In the genomic region with DNA sequence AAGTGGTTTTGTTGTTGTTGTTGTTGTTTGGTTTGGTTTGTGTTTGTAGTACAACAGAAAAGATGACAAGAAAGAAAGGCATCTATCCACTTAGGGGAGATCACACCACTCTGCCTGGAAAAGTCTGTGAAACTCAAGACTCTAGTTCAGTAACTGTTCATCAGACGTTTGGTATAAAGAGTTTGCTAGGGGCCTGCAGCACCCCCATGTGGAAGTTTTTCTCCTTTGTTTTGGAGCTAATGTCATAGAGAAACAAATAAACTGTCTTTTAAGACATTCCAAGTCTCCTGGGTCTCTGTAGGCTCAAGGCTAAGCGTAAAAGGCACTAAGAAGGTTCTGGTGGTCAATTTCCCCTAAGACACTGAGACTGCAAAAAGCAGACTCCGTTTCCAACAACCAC, we compare ENCODE assay signal across 9 mouse cellular contexts. TPM values are rescaled to one million over a fixed set of nuclear protein-coding genes. Genes with fewer than 3 reads are reported as not detected.
DNase-seq lines count a peak whose midpoint lies in the region; ATAC-seq lines count a peak whose summit lies in the region.
"Had no signal": no experiment of that assay in that cellular context is flagged by ENCODE, and none has a peak within 500 bp of the region (broad histone marks: within the 10 kb centered on the region; RNA-seq: fewer than 3 reads in every experiment).

No protein-coding gene starts in this region.

- H3K4me1 ChIP-seq in limb, embryonic 11.5 days (ENCODE audit: control insufficient read depth, insufficient read depth, low read length) = peaks cover 5% of the 10 kb centered on the region; the same call in 1 of the 2 replicates
- peaks cover 26% of the 10 kb centered on the region for H3K4me1 ChIP-seq in limb, embryonic 10.5 days
- peaks cover 11% of the 10 kb centered on the region for H3K4me1 ChIP-seq in embryonic facial prominence, embryonic 10.5 days
- H3K4me1 ChIP-seq in neural tube, embryonic 12.5 days = peaks cover 24% of the 10 kb centered on the region

- H3K9me3 ChIP-seq in limb, embryonic 11.5 days (ENCODE audit: control insufficient read depth, low read length) = no peaks in the 10 kb centered on the region
- H3K9me3 ChIP-seq in limb, embryonic 10.5 days (replicated peaks) = no peaks in the 10 kb centered on the region
- H3K9me3 ChIP-seq in embryonic facial prominence, embryonic 10.5 days = no peaks in the 10 kb centered on the region
- H3K9me3 ChIP-seq in neural tube, embryonic 12.5 days = no peaks in the 10 kb centered on the region

- H3K4me3 ChIP-seq in limb, embryonic 11.5 days (ENCODE audit: low read depth, low read length) = no peak overlapping the region
- H3K4me3 ChIP-seq in limb, embryonic 10.5 days = no peak overlapping the region
- peak overlapping the region; percentile 75 for H3K4me3 ChIP-seq in embryonic facial prominence, embryonic 10.5 days
- peak overlapping the region; percentile 77 for H3K4me3 ChIP-seq in neural tube, embryonic 12.5 days

- no peaks in the 10 kb centered on the region for H3K27me3 ChIP-seq in limb, embryonic 11.5 days (ENCODE audit: control insufficient read depth, insufficient read depth, low read length)
- H3K27me3 ChIP-seq in limb, embryonic 10.5 days (ENCODE audit: low read depth, poor library complexity, severe bottlenecking) = no peaks in the 10 kb centered on the region
- no peaks in the 10 kb centered on the region for H3K27me3 ChIP-seq in embryonic facial prominence, embryonic 10.5 days (replicated peaks; ENCODE audit: low read depth, poor library complexity, severe bottlenecking)
- no peaks in the 10 kb centered on the region for H3K27me3 ChIP-seq in neural tube, embryonic 12.5 days (replicated peaks)

- DNase-seq in limb, embryonic 11.5 days (ENCODE audit: low spot score) = no peak
- DNase-seq in limb, embryonic 10.5 days (ENCODE audit: low spot score) = no peak
- no peak for DNase-seq in embryonic facial prominence, embryonic 10.5 days (ENCODE audit: low spot score)
- peak; percentile 60 for DNase-seq in induced T-regulatory cell, adult 2 months (ENCODE audit: low read depth)
- no peak for DNase-seq in left cerebral cortex, adult 8-10 months (ENCODE audit: low spot score in 2 of 2)
- DNase-seq in spleen, postnatal 14 days (ENCODE audit: low spot score in 2 of 2) = no peak
- DNase-seq in spleen, postnatal 10 days (ENCODE audit: low spot score in 2 of 2) = no peak
- DNase-seq: adrenal gland, postnatal 36 days had no signal

- no peak overlapping the region for H3K27ac ChIP-seq in limb, embryonic 11.5 days (replicated peaks; ENCODE audit: low read depth, low read length)
- no peak overlapping the region for H3K27ac ChIP-seq in limb, embryonic 10.5 days
- H3K27ac ChIP-seq in embryonic facial prominence, embryonic 10.5 days (replicated peaks) = no peak overlapping the region
- H3K27ac ChIP-seq in neural tube, embryonic 12.5 days = peak overlapping the region; percentile 10; the same call in 1 of the 2 replicates

- no peak overlapping the region for H3K9ac ChIP-seq in limb, embryonic 11.5 days (ENCODE audit: low read length)
- H3K9ac ChIP-seq in neural tube, embryonic 12.5 days = peak overlapping the region; percentile 64

- H3K36me3 ChIP-seq in limb, embryonic 11.5 days (ENCODE audit: control insufficient read depth, insufficient read depth, low read length) = peaks cover 5% of the 10 kb centered on the region; the same call in 1 of the 2 replicates
- peaks cover 31% of the 10 kb centered on the region for H3K36me3 ChIP-seq in limb, embryonic 10.5 days
- H3K36me3 ChIP-seq in embryonic facial prominence, embryonic 10.5 days (replicated peaks) = peaks cover 32% of the 10 kb centered on the region
- H3K36me3 ChIP-seq in neural tube, embryonic 12.5 days = peaks cover 27% of the 10 kb centered on the region

- peak overlapping the region; percentile 74 for H3K4me2 ChIP-seq in limb, embryonic 11.5 days (ENCODE audit: low read depth, severe bottlenecking)
- H3K4me2 ChIP-seq in neural tube, embryonic 12.5 days (replicated peaks) = peak overlapping the region; percentile 74

- ATAC-seq in limb, embryonic 11.5 days (ENCODE audit: insufficient number of reproducible peaks, low FRiP score, low TSS enrichment, low read depth) = no peak
- ATAC-seq in neural tube, embryonic 12.5 days (ENCODE audit: low FRiP score, low read depth) = no peak

- WGBS in limb, embryonic 11.5 days = 41% methylated on average over 3 of the region's 3 CpGs
- WGBS in limb, embryonic 10.5 days = 49% methylated on average over 3 of the region's 3 CpGs
- WGBS in embryonic facial prominence, embryonic 10.5 days = 55% methylated on average over 3 of the region's 3 CpGs
- 38% methylated on average over 3 of the region's 3 CpGs for WGBS in neural tube, embryonic 12.5 days

RNA-seq across cellular contexts. Expression of a gene that starts 1.3 kb away (rescaled TPM):
- 10.3 and 11.3 TPM in 2 replicates for polyA plus RNA-seq in limb, embryonic 11.5 days (2014; fragmentation: Nextera tagmentation; extraction: Ambion mirVana)
- 21.4 and 22.0 TPM in 2 replicates for polyA plus RNA-seq in limb, embryonic 10.5 days (2016; fragmentation: Nextera tagmentation; extraction: Ambion mirVana)
- 22.4 and 25.5 TPM in 2 replicates for polyA plus RNA-seq in embryonic facial prominence, embryonic 10.5 days (2016; fragmentation: Nextera tagmentation; extraction: Ambion mirVana)
- polyA plus RNA-seq in neural tube, embryonic 12.5 days (2016; fragmentation: Nextera tagmentation; extraction: Ambion mirVana) = 57.0 and 58.4 TPM in 2 replicates
- 10 to 100 TPM; 38.4 to 49.2 (median 44.4) TPM for total RNA-seq in left cerebral cortex, adult 8-10 months (2022)

RNA-seq across cellular contexts. Expression of a gene that starts 12.9 kb away (rescaled TPM):
- polyA plus RNA-seq in limb, embryonic 11.5 days (2014; fragmentation: Nextera tagmentation; extraction: Ambion mirVana) = 172 and 179 TPM in 2 replicates
- 179 and 200 TPM in 2 replicates for polyA plus RNA-seq in limb, embryonic 10.5 days (2016; fragmentation: Nextera tagmentation; extraction: Ambion mirVana)
- polyA plus RNA-seq in embryonic facial prominence, embryonic 10.5 days (2016; fragmentation: Nextera tagmentation; extraction: Ambion mirVana) = 201 and 213 TPM in 2 replicates
- 125 and 143 TPM in 2 replicates for polyA plus RNA-seq in neural tube, embryonic 12.5 days (2016; fragmentation: Nextera tagmentation; extraction: Ambion mirVana)
- 10 to 100 TPM; 36.5 to 43.3 (median 38.9) TPM for total RNA-seq in left cerebral cortex, adult 8-10 months (2022)

RNA-seq across cellular contexts. Expression of a gene that starts 53.7 kb away (rescaled TPM):
- 30.1 and 33.7 TPM in 2 replicates for polyA plus RNA-seq in limb, embryonic 11.5 days (2014; fragmentation: Nextera tagmentation; extraction: Ambion mirVana)
- polyA plus RNA-seq in limb, embryonic 10.5 days (2016; fragmentation: Nextera tagmentation; extraction: Ambion mirVana) = 60.0 and 69.3 TPM in 2 replicates
- polyA plus RNA-seq in embryonic facial prominence, embryonic 10.5 days (2016; fragmentation: Nextera tagmentation; extraction: Ambion mirVana) = 65.4 and 69.9 TPM in 2 replicates
- 75.5 and 79.5 TPM in 2 replicates for polyA plus RNA-seq in neural tube, embryonic 12.5 days (2016; fragmentation: Nextera tagmentation; extraction: Ambion mirVana)
- 100 to 1,000 TPM; 301 to 348 (median 321) TPM for total RNA-seq in left cerebral cortex, adult 8-10 months (2022)

Comparison
In these comparisons a context has a peak if more than half of its experiments do, and no peak if none do; other contexts are left out.
1. H3K4me3 ChIP-seq: peak in embryonic facial prominence, embryonic 10.5 days (single experiment) and neural tube, embryonic 12.5 days (single experiment); none in limb, embryonic 11.5 days (single experiment) and limb, embryonic 10.5 days (single experiment).